Mouse (Mus musculus) cerebellum, adult 2 months (tissue): Measurements from ENCODE around the gene 4933417A18Rik. TPM values are rescaled to one million over a fixed set of nuclear protein-coding genes. Genes with fewer than 3 reads are reported as not detected.

Experiments
- DNase-seq, 2 experiments: peaks; one replicate each; pipeline ENCODE4 v3.0.0; 2021
- H3K27ac ChIP-seq: fragments of 200-500 bp; 2 replicates; pipeline ENCODE4 v1.5.1; 2012; ENCODE audit warnings: low read length, control low read depth, inconsistent platforms; ENCODE audit not compliant: insufficient read depth
- H3K27me3 ChIP-seq: fragments of 200-500 bp; 2 replicates; pipeline ENCODE4 v1.6.1; 2012; ENCODE audit warnings: inconsistent platforms, mild to moderate bottlenecking, low read length, moderate library complexity; ENCODE audit not compliant: control insufficient read depth, insufficient read depth
- H3K4me1 ChIP-seq: fragments of 200-500 bp; 2 replicates; pipeline ENCODE4 v1.6.1; 2011; ENCODE audit warnings: low read length; ENCODE audit not compliant: control insufficient read depth, insufficient read depth
- H3K4me3 ChIP-seq: fragments of 200-500 bp; replicated peaks from 2 replicates; pipeline ENCODE3; 2011; ENCODE audit warnings: mild to moderate bottlenecking, low read depth, low read length, control low read depth; ENCODE audit not compliant: insufficient read depth
- CTCF ChIP-seq: fragments of 200-500 bp; IDR thresholded peaks from 2 replicates; pipeline ENCODE4 v1.5.1; 2011; ENCODE audit warnings: low read depth, mild to moderate bottlenecking, control low read depth, low read length, moderate library complexity, borderline replicate concordance; ENCODE audit not compliant: insufficient read depth
- POLR2A ChIP-seq: fragments of 200-500 bp; IDR thresholded peaks from 2 replicates; pipeline ENCODE4 v1.6.1; 2011; ENCODE audit warnings: low read length, control low read depth, borderline replicate concordance; ENCODE audit not compliant: insufficient read depth
- WGBS: fragments of 180-500 bp; shearing (Covaris S2); methylation state at CpG from one replicate; pipeline ENCODE4 v1.1.7; 2018; 5-methylcytosine and 5-hydroxymethylcytosine counted together
- polyA plus RNA-seq: library from polyadenylated mRNA; depleted of rRNA; stranded (reverse); fragments of >200 nt; gene quantifications from 2 replicates; pipeline ENCODE4 v1.2.3, GENCODE M21; 2012; rRNA removed

4933417A18Rik gene
- polyA plus RNA-seq, 1 experiment, result not detected

GRCm38 (mm10) chr13:34991581-34992273, 67.5 kb downstream of the 4933417A18Rik start:
- no peak for TF ChIP-seq CTCF
- TF ChIP-seq POLR2A, result no peak
- 63% methylated on average over 4 of the region's 4 CpGs for WGBS

GRCm38 (mm10) chr13:34993085-34993484, 68.9 kb downstream of the 4933417A18Rik start:
- Histone ChIP-seq H3K27me3 (no peaks in the 10 kb centered on the region), H3K4me1 (no peaks in the 10 kb centered on the region), H3K27ac (no peak overlapping the region), H3K4me3 (no peak overlapping the region)
- 73% methylated on average over 4 of the region's 4 CpGs for WGBS
- DNase-seq, result peak in 1 of 2 experiments; percentile 6
- TF ChIP-seq CTCF, result no peak
- no peak for TF ChIP-seq POLR2A

More at GRCm38 (mm10) chr13:34991581-34992273, 67.5 kb downstream of the 4933417A18Rik start:
- no peaks in the 10 kb centered on the region for H3K27me3 ChIP-seq
- no peak overlapping the region for H3K4me3 ChIP-seq
- DNase-seq, result no peak
- no peak overlapping the region for H3K27ac ChIP-seq
- H3K4me1 ChIP-seq, result no peaks in the 10 kb centered on the region

- 2% methylated on average over 22 of the region's 22 CpGs for WGBS
- no peaks in the 10 kb centered on the region for H3K27me3 ChIP-seq
- peak overlapping the region; percentile 55 for H3K4me3 ChIP-seq
- no peak for DNase-seq
- TF ChIP-seq POLR2A, result no peak
- no peak for TF ChIP-seq CTCF
- H3K4me1 ChIP-seq, result no peaks in the 10 kb centered on the region
- peak overlapping the region; percentile 54 for H3K27ac ChIP-seq
Measured at GRCm38 (mm10) chr13:34993595-34993982, 69.4 kb downstream of the 4933417A18Rik start.

- H3K27ac ChIP-seq, result peak overlapping the region; percentile 54
- peak overlapping the region; percentile 55 for H3K4me3 ChIP-seq
- TF ChIP-seq POLR2A (peak; percentile 56; the same call in 1 of the 2 replicates), CTCF (no peak)
- H3K4me1 ChIP-seq, result no peaks in the 10 kb centered on the region
- peak; percentile 91 for DNase-seq
- no peaks in the 10 kb centered on the region for H3K27me3 ChIP-seq
- WGBS, result under 1% methylated on average over 33 of the region's 33 CpGs
Measured at GRCm38 (mm10) chr13:34993983-34994811, 70.0 kb downstream of the 4933417A18Rik start.

- no peak overlapping the region for H3K27ac ChIP-seq
- no peak overlapping the region for H3K4me3 ChIP-seq
- 70% methylated on average over 2 of the region's 2 CpGs for WGBS
- H3K27me3 ChIP-seq, result no peaks in the 10 kb centered on the region
- TF ChIP-seq POLR2A (no peak), CTCF (no peak)
- DNase-seq, result no peak
- no peaks in the 10 kb centered on the region for H3K4me1 ChIP-seq
Measured at GRCm38 (mm10) chr13:34995925-34996324, 71.7 kb downstream of the 4933417A18Rik start.

Other genes starting within 250 kb of the 4933417A18Rik start
- not detected in 2 replicates for gene Fam50b, start 189.6 kb upstream of the 4933417A18Rik start, polyA plus RNA-seq
- 100 and 112 TPM in 2 replicates for gene Prpf4b, start 49.1 kb upstream of the 4933417A18Rik start, polyA plus RNA-seq
- 0.84 and 1.1 TPM in 2 replicates for gene Fam217a, start 99 bp upstream of the 4933417A18Rik start, polyA plus RNA-seq
- gene Eci3, start 39.4 kb downstream of the 4933417A18Rik start, polyA plus RNA-seq, result 0.15 and 0.36 TPM in 2 replicates
- gene Eci2, start 102.7 kb downstream of the 4933417A18Rik start, polyA plus RNA-seq, result 58.6 and 60.5 TPM in 2 replicates